Mouse (Mus musculus) CH12.LX (cell line): ENCODE results near the gene Bphl.

ENCODE experiments used
- CTCF ChIP-seq, 2 experiments: IDR thresholded peaks in 1 of 2; conservative IDR thresholded peaks in 1 of 2; 2 replicates each; pipeline ENCODE4 v1.5.1; 2011 to 2012; ENCODE audit warnings: low read depth in 2 of 2, low read length in 2 of 2, improper control_type of control experiment in 1 of 2, inconsistent platforms in 1 of 2, mild to moderate bottlenecking in 1 of 2, moderate library complexity in 1 of 2
- ELF1 ChIP-seq: IDR thresholded peaks from 2 replicates; pipeline ENCODE4 v1.6.1; 2014; ENCODE audit warnings: low read depth, mild to moderate bottlenecking, inconsistent platforms, low read length, improper control_type of control experiment
- GABPA ChIP-seq: IDR thresholded peaks from 2 replicates; pipeline ENCODE4 v1.6.1; 2012; ENCODE audit warnings: low read depth, low read length, improper control_type of control experiment, inconsistent platforms; ENCODE audit not compliant: insufficient replicate concordance
- JUND ChIP-seq: conservative IDR thresholded peaks from 2 replicates; pipeline ENCODE4 v1.6.1; 2011; ENCODE audit warnings: low read depth, low read length, improper control_type of control experiment
- POLR2A ChIP-seq: IDR thresholded peaks from 2 replicates; pipeline ENCODE4 v1.6.1; 2011; ENCODE audit warnings: low read depth, mild to moderate bottlenecking, improper control_type of control experiment, low read length
- SMC3 ChIP-seq: IDR thresholded peaks from 2 replicates; pipeline ENCODE4 v1.6.1; 2011; ENCODE audit warnings: low read depth, low read length, improper control_type of control experiment
- UBTF ChIP-seq: IDR thresholded peaks from 2 replicates; pipeline ENCODE4 v1.6.1; 2012; ENCODE audit warnings: low read depth, mild to moderate bottlenecking, inconsistent platforms, low read length, improper control_type of control experiment, moderate library complexity
- USF1 ChIP-seq: IDR thresholded peaks from 2 replicates; pipeline ENCODE4 v1.6.1; 2014; ENCODE audit warnings: low read depth, mild to moderate bottlenecking, inconsistent platforms, low read length, improper control_type of control experiment

DNA sequence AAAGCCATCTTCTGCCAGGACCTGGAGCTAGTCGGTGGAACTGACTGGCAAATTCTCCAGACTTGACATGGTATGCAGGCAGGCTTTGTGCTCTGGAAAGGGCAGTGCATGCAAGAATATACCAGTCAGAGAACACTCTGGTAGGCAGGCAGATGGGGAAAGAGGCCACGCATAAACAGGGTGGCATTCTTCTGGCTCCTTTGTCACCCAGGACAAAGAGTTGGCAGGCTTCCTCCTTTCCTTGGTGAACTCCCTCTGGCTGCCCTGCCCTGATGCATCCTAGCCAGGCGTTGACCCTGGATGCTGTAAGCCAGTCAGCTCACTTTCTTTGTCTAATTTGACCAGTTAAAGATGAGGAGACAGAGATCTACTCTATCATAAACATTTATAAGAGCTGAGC, 59.7 kb downstream of the Bphl start:
- TF ChIP-seq USF1 (no peak), POLR2A (no peak), CTCF (conservative IDR thresholded peaks at IDR 0.05 in 1 of 2, IDR thresholded peaks at IDR 0.05 in 1 of 2; ENCODE audit: low read depth in 2 of 2, low read length in 2 of 2) (no peak), SMC3 (no peak), GABPA (no peak), JUND (no peak), UBTF (no peak), ELF1 (no peak)
